Mouse (Mus musculus) layer of hippocampus, adult 6 months (tissue): ENCODE data around the gene Paxip1. TPM values are rescaled to one million over a fixed set of nuclear protein-coding genes. Genes with fewer than 3 reads are reported as not detected.

Experiments
- long read RNA-seq, 2 experiments: library from polyadenylated mRNA; unstranded; transcript quantifications; one replicate each; pipeline ENCODE4 v2.0.0; 2019 to 2020
- polyA plus RNA-seq: library from polyadenylated mRNA; unstranded; fragments of <200 nt; fragmentation: Nextera tagmentation; gene quantifications from 2 replicates; pipeline ENCODE4 v1.2.3, GENCODE M21; 2021

Paxip1 gene
- polyA plus RNA-seq: 6.3 and 8.8 TPM in 2 replicates
- long read RNA-seq, experiment 1, full-length matches to known transcripts: 1 of 9 reads
- long read RNA-seq, experiment 1, partial matches to known transcripts: 7 of 9 reads
- long read RNA-seq, experiment 1, other reads (novel, unspliced or antisense): 1 of 9 reads
- long read RNA-seq, experiment 2, full-length matches to known transcripts: 13 of 61 reads
- long read RNA-seq, experiment 2, partial matches to known transcripts: 18 of 61 reads
- long read RNA-seq, experiment 2, other reads (novel, unspliced or antisense): 30 of 61 reads

GRCm38 (mm10) chr5:27791303-27792172 is at the start of gene Paxip1:
Paxip1 (minus strand) TSS chr5:27791691.

Other genes starting within 250 kb of the Paxip1 start
- 3.4 and 4.2 TPM in 2 replicates for gene Htr5a, start 50.5 kb upstream of the Paxip1 start, polyA plus RNA-seq